26 mouse cellular contexts compared by ENCODE assay signal in the genomic region with DNA sequence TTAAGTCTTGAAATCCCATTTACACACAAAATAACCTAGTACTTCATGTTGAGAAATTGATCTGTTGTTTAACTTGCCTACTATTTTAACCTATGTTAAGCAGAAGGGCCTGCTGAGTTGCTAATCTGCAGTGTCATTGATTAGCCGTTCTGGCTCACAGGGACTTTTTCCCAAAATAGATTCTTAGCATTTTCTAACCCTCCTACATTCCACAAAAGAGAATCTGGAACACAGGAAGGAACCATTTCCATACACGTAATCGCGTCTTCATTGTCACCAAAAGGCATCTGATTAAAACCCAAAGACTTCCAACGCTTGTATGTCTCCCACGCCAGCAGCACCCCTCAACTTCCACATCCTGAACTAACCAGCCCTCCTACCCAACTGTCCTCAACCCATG. TPM values are rescaled to one million over a fixed set of nuclear protein-coding genes. Genes with fewer than 3 reads are reported as not detected.
DNase-seq lines count a peak whose midpoint lies in the region; ATAC-seq lines count a peak whose summit lies in the region.
"Had no signal": no experiment of that assay in that cellular context is flagged by ENCODE, and none has a peak within 500 bp of the region (broad histone marks: within the 10 kb centered on the region; RNA-seq: fewer than 3 reads in every experiment).

No protein-coding gene starts in this region.

- H3K9me3 ChIP-seq in embryonic facial prominence, embryonic 14.5 days (ENCODE audit: control insufficient read depth, low read length), result no peaks in the 10 kb centered on the region
- H3K9me3 ChIP-seq in embryonic facial prominence, embryonic 10.5 days, result no peaks in the 10 kb centered on the region
- H3K9me3 ChIP-seq in liver, embryonic 11.5 days (ENCODE audit: control insufficient read depth, low read length), result no peaks in the 10 kb centered on the region
- H3K9me3 ChIP-seq: embryonic facial prominence, embryonic 12.5 days; forebrain, embryonic 12.5 days; forebrain, embryonic 15.5 days; heart, embryonic 10.5 days; heart, embryonic 13.5 days had no signal

- no peak overlapping the region for H3K9ac ChIP-seq in embryonic facial prominence, embryonic 14.5 days (ENCODE audit: low read depth, low read length)
- no peak overlapping the region for H3K9ac ChIP-seq in liver, embryonic 11.5 days (ENCODE audit: low read depth, low read length)
- H3K9ac ChIP-seq: embryonic facial prominence, embryonic 12.5 days; forebrain, embryonic 12.5 days; forebrain, embryonic 15.5 days; heart, embryonic 13.5 days; hindbrain, embryonic 14.5 days had no signal

- H3K4me2 ChIP-seq in embryonic facial prominence, embryonic 14.5 days (ENCODE audit: low read depth, low read length), result no peak overlapping the region
- H3K4me2 ChIP-seq in liver, embryonic 11.5 days, result no peak overlapping the region
- H3K4me2 ChIP-seq: embryonic facial prominence, embryonic 12.5 days; forebrain, embryonic 12.5 days; forebrain, embryonic 15.5 days; heart, embryonic 13.5 days; hindbrain, embryonic 14.5 days had no signal

- H3K27ac ChIP-seq in embryonic facial prominence, embryonic 14.5 days (replicated peaks; ENCODE audit: low read depth, low read length), result 0 out of 2 replicates have a peak overlapping the region, but pooled peaks have one; percentile 2
- no peak overlapping the region for H3K27ac ChIP-seq in embryonic facial prominence, embryonic 10.5 days (replicated peaks)
- H3K27ac ChIP-seq in liver, embryonic 11.5 days (ENCODE audit: low read depth, low read length), result no peak overlapping the region
- H3K27ac ChIP-seq: embryonic facial prominence, embryonic 12.5 days; forebrain, embryonic 12.5 days; forebrain, embryonic 15.5 days; gastrocnemius, adult 2 months; heart, embryonic 10.5 days; heart, embryonic 13.5 days; hindbrain, embryonic 14.5 days; hindbrain, postnatal 0 days had no signal

- no peak for ATAC-seq in embryonic facial prominence, embryonic 14.5 days (ENCODE audit: low read depth)
- no peak for ATAC-seq in liver, embryonic 11.5 days (replicated peaks; ENCODE audit: low FRiP score)
- ATAC-seq: activated CD4-positive, CD25-positive, alpha-beta regulatory T cell, adult 4 months; forebrain, embryonic 15.5 days; hindbrain, postnatal 0 days had no signal

- H3K4me3 ChIP-seq in embryonic facial prominence, embryonic 14.5 days (ENCODE audit: low read depth, low read length), result no peak overlapping the region
- H3K4me3 ChIP-seq in embryonic facial prominence, embryonic 10.5 days, result no peak overlapping the region
- no peak overlapping the region for H3K4me3 ChIP-seq in liver, embryonic 11.5 days (ENCODE audit: low read depth, low read length)
- H3K4me3 ChIP-seq: embryonic facial prominence, embryonic 12.5 days; erythroblast, embryonic 14.5 days; forebrain, embryonic 12.5 days; forebrain, embryonic 15.5 days; gastrocnemius, adult 2 months; heart, embryonic 10.5 days; heart, embryonic 13.5 days had no signal

- no peaks in the 10 kb centered on the region for H3K27me3 ChIP-seq in embryonic facial prominence, embryonic 14.5 days (replicated peaks; ENCODE audit: control insufficient read depth, insufficient read depth, low read length)
- H3K27me3 ChIP-seq in embryonic facial prominence, embryonic 10.5 days (replicated peaks; ENCODE audit: low read depth, poor library complexity, severe bottlenecking), result 0 out of 2 replicates have a peak, but pooled peaks cover under 1% of the 10 kb centered on the region
- H3K27me3 ChIP-seq in liver, embryonic 11.5 days (replicated peaks; ENCODE audit: control insufficient read depth, insufficient read depth, low read length), result no peaks in the 10 kb centered on the region
- H3K27me3 ChIP-seq: embryonic facial prominence, embryonic 12.5 days; forebrain, embryonic 12.5 days; forebrain, embryonic 15.5 days; heart, embryonic 13.5 days had no signal

- 79% methylated on average over 6 of the region's 6 CpGs for WGBS in embryonic facial prominence, embryonic 14.5 days
- 88% methylated on average over 6 of the region's 6 CpGs for WGBS in embryonic facial prominence, embryonic 10.5 days
- WGBS in liver, embryonic 11.5 days, result 81% methylated on average over 6 of the region's 6 CpGs

- peaks cover 8% of the 10 kb centered on the region for H3K4me1 ChIP-seq in embryonic facial prominence, embryonic 14.5 days (ENCODE audit: control insufficient read depth, insufficient read depth, low read length)
- H3K4me1 ChIP-seq in embryonic facial prominence, embryonic 10.5 days, result peaks cover 15% of the 10 kb centered on the region
- H3K4me1 ChIP-seq in liver, embryonic 11.5 days (replicated peaks; ENCODE audit: control insufficient read depth, insufficient read depth, low read length), result no peaks in the 10 kb centered on the region

- H3K36me3 ChIP-seq in embryonic facial prominence, embryonic 14.5 days (ENCODE audit: control insufficient read depth, insufficient read depth, low read length), result peaks cover 13% of the 10 kb centered on the region
- H3K36me3 ChIP-seq in embryonic facial prominence, embryonic 10.5 days (replicated peaks), result peaks cover 30% of the 10 kb centered on the region
- H3K36me3 ChIP-seq in liver, embryonic 11.5 days (ENCODE audit: control insufficient read depth, insufficient read depth, low read length), result no peaks in the 10 kb centered on the region
- H3K36me3 ChIP-seq: forebrain, embryonic 15.5 days; heart, embryonic 13.5 days had no signal

- DNase-seq in embryonic facial prominence, embryonic 14.5 days (ENCODE audit: low spot score), result no peak
- no peak for DNase-seq in embryonic facial prominence, embryonic 10.5 days (ENCODE audit: low spot score)
- peak; percentile 7 for DNase-seq in right cerebral cortex, adult 18-20 months
- no peak for DNase-seq in right cerebral cortex, postnatal 36 days (ENCODE audit: low spot score in 2 of 2)
- DNase-seq in R1 (ENCODE audit: low read depth, low spot score), result peak; percentile 59
- no peak for DNase-seq in liver, embryonic 11.5 days (ENCODE audit: low spot score)
- no peak for DNase-seq in lung, postnatal 4 days
- DNase-seq: adrenal gland, adult 8-10 months; adrenal gland, postnatal 25 days; cerebellum, adult 18-20 months; cerebellum, adult 9-10 months; cerebellum, postnatal 14 days; gastrocnemius, adult 2 months; gastrocnemius, postnatal 14 days; heart, adult 18-20 months; heart, postnatal 14 days; heart, postnatal 4 days had no signal

RNA-seq across cellular contexts. Expression of a gene that starts 44.4 kb away (rescaled TPM):
- 13.8 and 15.8 TPM in 2 replicates for polyA plus RNA-seq in embryonic facial prominence, embryonic 14.5 days (2014; fragmentation: Nextera tagmentation; extraction: Ambion mirVana)
- 8.7 and 9.7 TPM in 2 replicates for polyA plus RNA-seq in embryonic facial prominence, embryonic 10.5 days (2016; fragmentation: Nextera tagmentation; extraction: Ambion mirVana)
- 4.4 and 4.7 TPM in 2 replicates for polyA plus RNA-seq in liver, embryonic 11.5 days (2014; fragmentation: Nextera tagmentation; extraction: Ambion mirVana)

Comparison
In these comparisons a context has a peak if more than half of its experiments do, and no peak if none do; other contexts are left out.
1. DNase-seq: peak in right cerebral cortex, adult 18-20 months (single experiment) and R1 (single experiment); none in embryonic facial prominence, embryonic 14.5 days (single experiment), embryonic facial prominence, embryonic 10.5 days (single experiment), right cerebral cortex, postnatal 36 days (0 of 2), liver, embryonic 11.5 days (single experiment) and lung, postnatal 4 days (0 of 2).